Mouse (Mus musculus) midbrain, embryonic 12.5 days (tissue): ENCODE measurements around the gene Chsy1. TPM values are rescaled to one million over a fixed set of nuclear protein-coding genes. Genes with fewer than 3 reads are reported as not detected.

Experiments used
- ATAC-seq: fragments of 200-750 bp; cut with Nextera tagmentation; 2 replicates; pipeline ENCODE4 v1.8.0; 2017; ENCODE audit warnings: low read depth, moderate TSS enrichment, moderate library complexity; ENCODE audit not compliant: low FRiP score
- H3K27ac ChIP-seq: fragments of 300-500 bp; sonication (generic); replicated peaks from 2 replicates; pipeline ENCODE4 v1.5.1; 2016; ENCODE audit warnings: mild to moderate bottlenecking
- H3K27me3 ChIP-seq: fragments of 300-500 bp; sonication (generic); 2 replicates; pipeline ENCODE4 v1.6.1; 2016; ENCODE audit warnings: mild to moderate bottlenecking
- H3K36me3 ChIP-seq: fragments of 300-500 bp; sonication (generic); 2 replicates; pipeline ENCODE4 v1.6.1; 2016
- H3K4me1 ChIP-seq: fragments of 300-500 bp; sonication (generic); 2 replicates; pipeline ENCODE4 v1.6.1; 2016
- H3K4me2 ChIP-seq: fragments of 300-500 bp; sonication (generic); replicated peaks from 2 replicates; pipeline ENCODE4 v1.6.1; 2016; ENCODE audit warnings: mild to moderate bottlenecking, moderate library complexity
- H3K4me3 ChIP-seq: fragments of 300-500 bp; sonication (generic); 2 replicates; pipeline ENCODE4 v1.5.1; 2016; ENCODE audit warnings: mild to moderate bottlenecking
- H3K9ac ChIP-seq: fragments of 300-500 bp; sonication (generic); replicated peaks from 2 replicates; pipeline ENCODE4 v1.6.1; 2016; ENCODE audit warnings: mild to moderate bottlenecking, moderate library complexity
- H3K9me3 ChIP-seq: fragments of 300-500 bp; sonication (generic); 2 replicates; pipeline ENCODE4 v1.6.1; 2016; ENCODE audit warnings: mild to moderate bottlenecking
- WGBS: fragments of 180-500 bp; shearing (Covaris S2); methylation state at CpG from one replicate; pipeline ENCODE4 v1.1.7; 2016; 5-methylcytosine and 5-hydroxymethylcytosine counted together
- polyA plus RNA-seq: library from polyadenylated mRNA; unstranded; fragments of >200 nt; fragmentation: Nextera tagmentation; extraction: Ambion mirVana; gene quantifications from 2 replicates; pipeline ENCODE4 v1.2.1, GENCODE M21; 2016

Gene Chsy1
- polyA plus RNA-seq, 1 experiment from 2014 or later, result 13.2 TPM

GRCm38 (mm10) chr7:66111211-66111610 lies 1.9 kb downstream of the Chsy1 start:
- Histone ChIP-seq H3K4me1 (peaks cover 46% of the 10 kb centered on the region), H3K9ac (peak overlapping the region; percentile 93; the same call in 1 of the 2 replicates), H3K27ac (no peak overlapping the region), H3K27me3 (peaks cover 13% of the 10 kb centered on the region), H3K4me2 (peak overlapping the region; percentile 74), H3K4me3 (peak overlapping the region; percentile 94), H3K9me3 (no peaks in the 10 kb centered on the region), H3K36me3 (no peaks in the 10 kb centered on the region)
- WGBS, result 58% methylated on average over 10 of the region's 10 CpGs
- no peak for ATAC-seq

GRCm38 (mm10) chr7:66113561-66113960 lies 4.2 kb downstream of the Chsy1 start:
- no peak overlapping the region for H3K27ac ChIP-seq
- no peak overlapping the region for H3K4me2 ChIP-seq
- H3K4me3 ChIP-seq, result no peak overlapping the region
- 91% methylated on average over 3 of the region's 3 CpGs for WGBS
- H3K9ac ChIP-seq, result no peak overlapping the region
- H3K4me1 ChIP-seq, result peaks cover 54% of the 10 kb centered on the region
- no peak for ATAC-seq
- H3K27me3 ChIP-seq, result no peaks in the 10 kb centered on the region
- H3K9me3 ChIP-seq, result no peaks in the 10 kb centered on the region
- no peaks in the 10 kb centered on the region for H3K36me3 ChIP-seq

- Histone ChIP-seq H3K27me3 (no peaks in the 10 kb centered on the region), H3K9ac (no peak overlapping the region), H3K36me3 (no peaks in the 10 kb centered on the region), H3K4me1 (peaks cover 49% of the 10 kb centered on the region), H3K27ac (no peak overlapping the region), H3K9me3 (no peaks in the 10 kb centered on the region), H3K4me2 (no peak overlapping the region), H3K4me3 (no peak overlapping the region)
- WGBS, result 84% methylated on average over 11 of the region's 11 CpGs
- ATAC-seq, result no peak
Observed at GRCm38 (mm10) chr7:66115821-66116343, 6.6 kb downstream of the Chsy1 start.

- Histone ChIP-seq H3K4me3 (no peak overlapping the region), H3K4me1 (peaks cover 48% of the 10 kb centered on the region), H3K9me3 (no peaks in the 10 kb centered on the region)
Observed at GRCm38 (mm10) chr7:66116906-66117482, 7.7 kb downstream of the Chsy1 start.

GRCm38 (mm10) chr7:66118046-66118445 lies 8.7 kb downstream of the Chsy1 start:
- ATAC-seq, result no peak
- Histone ChIP-seq H3K27ac (no peak overlapping the region), H3K4me2 (no peak overlapping the region), H3K9ac (no peak overlapping the region), H3K36me3 (no peaks in the 10 kb centered on the region), H3K4me3 (no peak overlapping the region), H3K4me1 (peaks cover 41% of the 10 kb centered on the region), H3K27me3 (no peaks in the 10 kb centered on the region), H3K9me3 (no peaks in the 10 kb centered on the region)
- whole genome bisulfite sequencing, result 85% methylated on average over 3 of the region's 3 CpGs

More at GRCm38 (mm10) chr7:66116906-66117482, 7.7 kb downstream of the Chsy1 start:
- no peak overlapping the region for H3K27ac ChIP-seq
- H3K36me3 ChIP-seq, result no peaks in the 10 kb centered on the region
- H3K4me2 ChIP-seq, result no peak overlapping the region
- H3K27me3 ChIP-seq, result no peaks in the 10 kb centered on the region
- 88% methylated on average over 8 of the region's 8 CpGs for WGBS
- H3K9ac ChIP-seq, result no peak overlapping the region
- no peak for ATAC-seq

GRCm38 (mm10) chr7:66118796-66119195 lies 9.5 kb downstream of the Chsy1 start:
- peaks cover 34% of the 10 kb centered on the region for H3K4me1 ChIP-seq
- H3K4me2 ChIP-seq, result no peak overlapping the region
- no peak overlapping the region for H3K4me3 ChIP-seq
- H3K9ac ChIP-seq, result no peak overlapping the region
- 84% methylated on average over 7 of the region's 7 CpGs for WGBS
- H3K9me3 ChIP-seq, result no peaks in the 10 kb centered on the region
- no peak for ATAC-seq
- H3K27me3 ChIP-seq, result no peaks in the 10 kb centered on the region
- no peaks in the 10 kb centered on the region for H3K36me3 ChIP-seq
- no peak overlapping the region for H3K27ac ChIP-seq

- Histone ChIP-seq H3K4me2 (no peak overlapping the region), H3K27me3 (no peaks in the 10 kb centered on the region), H3K9ac (no peak overlapping the region), H3K4me1 (peaks cover 27% of the 10 kb centered on the region), H3K9me3 (no peaks in the 10 kb centered on the region), H3K27ac (no peak overlapping the region), H3K4me3 (no peak overlapping the region), H3K36me3 (peaks cover under 1% of the 10 kb centered on the region)
- no peak for ATAC-seq
- WGBS, result 91% methylated on average over 1 of the region's 1 CpGs
Observed at GRCm38 (mm10) chr7:66120139-66120538, 10.8 kb downstream of the Chsy1 start.

GRCm38 (mm10) chr7:66120702-66121396 lies 11.5 kb downstream of the Chsy1 start:
- Histone ChIP-seq H3K36me3 (peaks cover 7% of the 10 kb centered on the region), H3K4me1 (peaks cover 20% of the 10 kb centered on the region), H3K9me3 (no peaks in the 10 kb centered on the region), H3K27me3 (no peaks in the 10 kb centered on the region), H3K9ac (no peak overlapping the region), H3K4me3 (no peak overlapping the region), H3K27ac (peak overlapping the region; percentile 36; the same call in 1 of the 2 replicates), H3K4me2 (no peak overlapping the region)
- ATAC-seq, result no peak
- 77% methylated on average over 7 of the region's 7 CpGs for WGBS

- Histone ChIP-seq H3K9ac (no peak overlapping the region), H3K4me2 (no peak overlapping the region), H3K36me3 (peaks cover 18% of the 10 kb centered on the region), H3K9me3 (no peaks in the 10 kb centered on the region), H3K27me3 (no peaks in the 10 kb centered on the region), H3K27ac (no peak overlapping the region), H3K4me1 (peaks cover 26% of the 10 kb centered on the region), H3K4me3 (no peak overlapping the region)
- ATAC-seq, result no peak
- WGBS, result 84% methylated on average over 11 of the region's 11 CpGs
Observed at GRCm38 (mm10) chr7:66124551-66124968, 15.2 kb downstream of the Chsy1 start.

GRCm38 (mm10) chr7:66125368-66125767 lies 16.1 kb downstream of the Chsy1 start:
- H3K4me2 ChIP-seq, result no peak overlapping the region
- ATAC-seq, result no peak
- no peak overlapping the region for H3K27ac ChIP-seq
- peaks cover 23% of the 10 kb centered on the region for H3K4me1 ChIP-seq
- H3K9ac ChIP-seq, result no peak overlapping the region
- no peaks in the 10 kb centered on the region for H3K27me3 ChIP-seq
- peaks cover 19% of the 10 kb centered on the region for H3K36me3 ChIP-seq
- 94% methylated on average over 14 of the region's 14 CpGs for WGBS
- no peaks in the 10 kb centered on the region for H3K9me3 ChIP-seq
- H3K4me3 ChIP-seq, result no peak overlapping the region

GRCm38 (mm10) chr7:66127951-66128645 lies 18.8 kb downstream of the Chsy1 start:
- no peak overlapping the region for H3K4me3 ChIP-seq
- H3K4me2 ChIP-seq, result no peak overlapping the region
- H3K9me3 ChIP-seq, result no peaks in the 10 kb centered on the region
- 0 out of 2 replicates have a peak overlapping the region, but pooled peaks have one; percentile 26 for H3K27ac ChIP-seq
- no peaks in the 10 kb centered on the region for H3K27me3 ChIP-seq
- H3K4me1 ChIP-seq, result peaks cover 18% of the 10 kb centered on the region
- H3K36me3 ChIP-seq, result peaks cover 26% of the 10 kb centered on the region
- peak; percentile 49; the same call in 1 of the 2 replicates for ATAC-seq
- 30% methylated on average over 4 of the region's 4 CpGs for WGBS
- H3K9ac ChIP-seq, result no peak overlapping the region

GRCm38 (mm10) chr7:66128857-66129256 lies 19.5 kb downstream of the Chsy1 start:
- Histone ChIP-seq H3K4me1 (peaks cover 18% of the 10 kb centered on the region), H3K27ac (no peak overlapping the region), H3K36me3 (peaks cover 26% of the 10 kb centered on the region), H3K9ac (no peak overlapping the region), H3K27me3 (no peaks in the 10 kb centered on the region), H3K4me3 (no peak overlapping the region), H3K9me3 (no peaks in the 10 kb centered on the region), H3K4me2 (no peak overlapping the region)
- no peak for ATAC-seq
- 48% methylated on average over 3 of the region's 3 CpGs for WGBS
